Mouse (Mus musculus): ENCODE measurements around the gene Crybb1.

- TF ChIP-seq GATA1 (IDR thresholded peaks at IDR 0.05; ENCODE audit: borderline replicate concordance, low read length) (no peak), CTCF (IDR thresholded peaks at IDR 0.05; ENCODE audit: low read depth, low read length) (no peak), POLR2AphosphoS5 (IDR thresholded peaks at IDR 0.05; ENCODE audit: insufficient replicate concordance, low read depth, low read length) (no peak), TAL1 (conservative IDR thresholded peaks at IDR 0.05; ENCODE audit: low read depth, low read length) (no peak)
Measured at GRCm38 (mm10) chr5:112301694-112302093, 46.1 kb downstream of the Crybb1 start.

Measured in G1E (cell line).